Mouse (Mus musculus): Measurements from ENCODE around the gene Slc36a3. TPM values are rescaled to one million over a fixed set of nuclear protein-coding genes. Genes with fewer than 3 reads are reported as not detected.
A peak's percentile ranks its signal among the peaks of the same experiment; 100 is the strongest.

Slc36a3 gene
- total RNA-seq, 1 experiment from 2014 or later: 1.0 TPM

DNA sequence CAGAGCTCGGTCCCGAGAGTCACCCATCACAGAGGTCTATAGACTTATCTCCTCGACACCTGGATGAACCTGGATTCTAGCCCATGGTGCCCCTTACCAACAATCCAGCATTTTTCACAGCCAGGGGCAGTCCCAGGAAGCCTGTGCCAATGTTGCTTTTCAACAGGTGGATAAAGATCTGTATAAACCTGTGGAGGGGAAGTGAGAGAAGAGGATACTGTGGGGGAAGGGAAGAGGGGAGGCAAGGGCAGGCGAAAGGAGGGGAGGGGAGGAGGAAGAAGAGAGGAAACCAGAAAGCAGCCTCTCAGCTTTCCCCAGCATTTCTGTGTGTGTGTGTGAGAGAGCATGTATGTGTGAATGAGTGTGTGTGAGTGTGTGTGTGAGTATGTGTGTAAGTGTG lies 3.0 kb downstream of the Slc36a3 start:
- ATAC-seq (ENCODE audit: extremely low read depth, insufficient number of reproducible peaks, low FRiP score, poor library complexity, severe bottlenecking): no peak

DNA sequence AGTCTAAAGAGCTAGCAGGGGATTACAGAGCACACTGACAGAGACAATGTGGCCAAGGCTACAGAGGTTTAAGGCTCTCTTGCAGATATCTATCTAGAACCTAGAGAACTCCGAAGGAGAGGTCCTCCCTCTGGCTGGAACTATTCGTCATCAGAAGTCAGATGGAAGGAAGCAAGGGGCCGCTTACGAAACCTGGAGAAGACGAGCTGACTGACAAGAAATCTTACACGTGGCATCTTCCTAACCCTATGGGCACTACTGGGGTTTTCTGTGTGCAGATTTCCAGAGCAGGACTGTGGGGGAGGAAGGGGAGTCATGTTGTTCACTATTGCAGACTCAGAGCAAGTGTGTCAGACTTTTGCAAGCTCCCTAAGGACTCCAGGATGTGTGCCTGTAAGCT lies 4.1 kb downstream of the Slc36a3 start:
- ATAC-seq (ENCODE audit: extremely low read depth, insufficient number of reproducible peaks, low FRiP score, poor library complexity, severe bottlenecking): no peak

DNA sequence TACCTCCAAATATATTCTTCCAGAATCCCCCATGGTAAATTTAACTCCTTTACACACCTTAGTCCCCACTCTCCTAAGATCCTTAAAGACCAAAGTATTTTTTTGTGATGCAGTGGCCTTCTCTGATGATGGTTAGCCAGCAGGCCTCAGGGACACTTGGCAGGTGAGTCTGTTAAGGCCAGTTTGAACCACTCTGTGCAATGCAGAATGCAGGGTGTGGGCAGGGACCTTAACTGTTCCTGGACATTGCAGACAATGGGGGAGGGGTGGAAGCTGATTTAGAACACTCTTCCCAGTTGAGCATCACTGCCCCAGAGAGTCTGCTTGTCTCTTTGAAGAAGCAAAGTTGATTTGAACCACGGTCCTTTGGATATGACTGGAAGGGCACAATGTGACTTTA lies 4.7 kb downstream of the Slc36a3 start:
- no peak for ATAC-seq (ENCODE audit: extremely low read depth, insufficient number of reproducible peaks, low FRiP score, poor library complexity, severe bottlenecking)

DNA sequence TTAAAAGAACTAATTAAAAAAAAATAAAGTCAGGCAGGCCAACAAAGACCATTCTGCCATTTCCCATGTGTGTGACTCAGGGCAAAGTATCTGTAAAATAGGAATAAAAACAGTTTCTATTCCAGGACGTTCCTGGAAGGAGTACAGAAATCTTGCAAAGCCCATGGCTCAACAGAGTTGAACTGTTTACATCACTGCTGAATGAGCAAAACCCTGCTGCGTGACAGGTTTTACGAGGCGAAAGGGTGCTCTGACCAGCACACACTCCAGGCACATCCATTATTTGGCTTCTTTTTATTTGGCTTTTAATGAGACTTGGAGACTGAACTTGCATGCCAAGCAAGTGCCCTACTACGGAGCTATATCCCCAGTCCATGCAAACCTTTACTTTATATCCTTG lies 7.5 kb downstream of the Slc36a3 start:
- no peak for ATAC-seq (ENCODE audit: extremely low read depth, insufficient number of reproducible peaks, low FRiP score, poor library complexity, severe bottlenecking)

DNA sequence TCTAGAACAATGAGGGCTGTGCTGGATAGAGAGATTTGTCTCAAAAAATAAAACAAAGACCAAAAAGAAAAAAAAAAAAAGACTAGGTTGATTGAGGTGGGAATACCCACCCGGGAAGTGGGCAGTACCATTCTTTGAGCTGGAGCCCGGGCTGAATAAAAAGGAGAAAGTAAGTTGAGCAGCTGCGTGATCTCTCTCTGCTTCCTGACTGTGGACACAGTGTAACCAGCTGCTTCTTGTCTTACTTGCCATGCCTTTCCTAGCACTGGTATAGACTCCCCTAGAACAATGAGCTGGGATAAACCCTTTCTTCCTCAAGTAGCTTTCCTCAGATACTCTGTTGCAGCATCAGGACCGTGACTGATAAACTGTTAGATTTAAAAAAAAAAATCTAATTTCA lies 10.0 kb downstream of the Slc36a3 start:
- no peak for ATAC-seq (ENCODE audit: extremely low read depth, insufficient number of reproducible peaks, low FRiP score, poor library complexity, severe bottlenecking)

DNA sequence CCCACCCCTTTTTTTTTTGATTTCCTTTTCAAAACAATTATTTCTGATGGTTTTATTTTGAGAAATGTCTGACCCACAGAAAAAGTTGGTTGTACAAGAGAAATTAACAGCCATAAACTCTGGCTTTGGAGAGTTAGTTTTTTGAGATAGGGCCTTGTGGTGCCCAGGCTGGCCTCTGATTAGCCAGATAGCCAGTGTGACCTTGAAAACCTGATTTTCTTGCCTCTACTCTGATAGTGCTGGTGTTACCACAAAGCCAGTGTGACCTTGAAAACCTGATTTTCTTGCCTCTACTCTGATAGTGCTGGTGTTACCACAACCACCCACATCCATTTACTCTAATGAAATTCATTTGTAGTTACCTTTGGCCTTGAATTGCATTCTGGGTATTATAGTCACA lies 13.9 kb downstream of the Slc36a3 start:
- no peak for ATAC-seq (ENCODE audit: extremely low read depth, insufficient number of reproducible peaks, low FRiP score, poor library complexity, severe bottlenecking)

DNA sequence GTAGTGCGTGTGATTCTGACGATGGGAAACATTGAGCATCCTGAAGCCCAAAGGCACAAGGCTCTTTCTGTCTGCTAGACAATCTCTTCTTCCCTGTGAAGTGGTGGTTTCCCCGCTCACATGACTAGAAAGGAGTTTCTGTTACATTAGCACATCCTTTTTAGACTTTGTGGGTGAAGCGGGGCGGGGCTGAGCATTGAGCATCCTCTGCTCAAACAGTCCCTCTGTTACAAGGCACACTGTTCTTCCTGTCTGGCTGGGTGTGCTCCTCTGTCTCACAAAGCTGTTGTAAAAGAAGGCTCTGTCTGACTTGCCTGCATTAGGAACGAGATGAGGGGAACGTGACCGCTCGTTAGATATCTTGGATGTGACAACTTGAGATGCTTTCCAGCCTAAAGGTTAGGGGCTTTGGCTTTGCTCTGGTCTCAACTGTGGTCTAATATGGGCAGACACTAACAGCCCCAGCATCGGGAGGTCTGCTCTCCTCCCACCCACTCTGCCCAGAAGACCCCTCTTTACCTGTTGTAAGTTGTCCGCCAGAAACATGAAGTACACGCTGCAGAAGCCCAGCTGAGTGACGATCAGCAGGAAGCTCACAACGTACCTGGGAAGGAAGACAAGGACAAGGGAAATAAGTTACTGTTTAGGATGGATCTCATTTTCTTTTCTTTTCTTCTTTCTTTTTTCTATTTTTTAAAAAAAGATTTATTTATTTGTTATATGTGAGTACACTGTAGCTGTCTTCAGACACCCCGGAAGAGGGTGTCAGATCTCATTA lies 14.5 kb downstream of the Slc36a3 start:
- ATAC-seq (ENCODE audit: extremely low read depth, insufficient number of reproducible peaks, low FRiP score, poor library complexity, severe bottlenecking): peak; percentile 92

DNA sequence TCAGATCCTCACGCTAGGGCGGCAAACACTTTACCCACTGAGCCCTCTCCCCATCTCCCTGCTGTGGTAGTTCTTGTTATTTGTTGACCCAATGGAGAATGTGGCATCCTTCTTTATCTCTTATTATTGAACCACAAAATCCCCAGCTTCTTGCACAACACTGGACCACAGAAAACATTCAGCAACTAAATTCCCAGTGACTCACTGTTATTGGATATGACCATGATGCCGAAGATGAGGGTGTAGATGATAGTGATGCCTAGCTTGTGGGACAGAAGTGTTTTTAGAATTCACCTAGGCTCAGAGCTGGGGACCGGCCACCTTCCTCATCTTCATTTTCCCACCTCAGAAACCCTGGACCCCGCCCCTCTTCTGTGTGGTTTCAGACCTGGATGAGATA lies 16.6 kb downstream of the Slc36a3 start:
- no peak for ATAC-seq (ENCODE audit: extremely low read depth, insufficient number of reproducible peaks, low FRiP score, poor library complexity, severe bottlenecking)

DNA sequence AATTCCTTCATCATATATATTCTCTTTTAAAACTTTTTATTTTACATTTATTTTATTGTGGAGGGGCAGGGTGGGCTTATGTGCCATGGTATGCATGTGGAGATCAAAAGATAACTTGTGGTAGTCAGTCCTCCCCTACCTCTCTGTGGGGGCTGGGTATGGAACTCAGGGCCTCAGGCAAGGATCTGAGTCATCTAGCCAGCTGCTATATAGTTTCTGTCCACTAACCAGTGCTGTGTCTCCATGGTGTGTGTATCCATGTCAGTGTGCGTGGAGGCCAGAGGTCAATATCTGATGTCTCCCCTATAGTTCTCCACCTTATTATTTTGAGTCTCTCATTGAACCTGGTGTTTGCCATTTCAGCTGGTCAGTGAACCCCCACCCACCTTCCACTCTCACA lies 17.1 kb downstream of the Slc36a3 start:
- ATAC-seq (ENCODE audit: extremely low read depth, insufficient number of reproducible peaks, low FRiP score, poor library complexity, severe bottlenecking): no peak

- ATAC-seq (ENCODE audit: extremely low read depth, insufficient number of reproducible peaks, low FRiP score, poor library complexity, severe bottlenecking): no peak
Measured at GRCm38 (mm10) chr11:55133204-55133603, 18.3 kb downstream of the Slc36a3 start.

GRCm38 (mm10) chr11:55131946-55132345 lies 19.6 kb downstream of the Slc36a3 start:
- ATAC-seq (ENCODE audit: extremely low read depth, insufficient number of reproducible peaks, low FRiP score, poor library complexity, severe bottlenecking): no peak

GRCm38 (mm10) chr11:55131077-55131742 lies 20.3 kb downstream of the Slc36a3 start:
- peak; percentile 97 for ATAC-seq (ENCODE audit: extremely low read depth, insufficient number of reproducible peaks, low FRiP score, poor library complexity, severe bottlenecking)

DNA sequence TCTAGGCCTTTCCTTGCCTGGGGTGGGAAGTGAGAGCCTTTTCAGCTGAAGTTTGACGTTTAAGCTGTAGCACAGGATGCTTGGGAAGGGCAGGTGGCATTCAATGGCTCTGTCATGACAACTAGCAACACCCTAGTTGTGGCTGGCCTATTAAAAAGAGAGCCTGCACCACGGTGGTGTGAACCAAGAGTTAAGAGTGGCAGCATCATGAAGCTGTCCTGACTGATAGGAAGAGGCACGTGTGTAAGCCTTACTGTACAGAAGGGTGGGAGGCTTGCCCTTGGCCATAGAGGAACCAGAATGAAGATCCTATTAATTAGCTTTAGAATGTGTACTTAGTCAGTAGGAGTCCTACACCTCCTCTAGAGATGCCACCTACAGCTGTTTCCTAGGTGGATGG lies 23.1 kb downstream of the Slc36a3 start:
- no peak for ATAC-seq (ENCODE audit: extremely low read depth, insufficient number of reproducible peaks, low FRiP score, poor library complexity, severe bottlenecking)

- ATAC-seq (ENCODE audit: extremely low read depth, insufficient number of reproducible peaks, low FRiP score, poor library complexity, severe bottlenecking): no peak
Measured at GRCm38 (mm10) chr11:55127937-55128336, 23.6 kb downstream of the Slc36a3 start.

DNA sequence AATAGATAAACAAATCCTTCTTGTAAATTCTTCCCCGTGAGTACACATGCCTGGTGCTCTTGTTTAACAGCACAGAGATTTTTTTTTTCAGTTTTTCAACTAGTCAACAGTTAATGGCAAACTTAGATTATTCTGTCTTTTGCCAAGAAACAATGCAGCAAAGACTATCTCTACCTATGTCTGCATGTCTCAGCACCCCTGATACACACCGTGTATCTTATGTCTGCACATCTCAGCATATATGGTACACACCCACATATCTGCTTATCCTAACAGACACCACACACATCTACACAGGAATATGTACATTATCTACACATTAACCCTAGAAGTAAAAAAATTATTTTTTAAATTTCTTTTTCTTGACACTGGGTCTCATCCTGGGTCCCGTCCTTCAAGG lies 24.8 kb downstream of the Slc36a3 start:
- ATAC-seq (ENCODE audit: extremely low read depth, insufficient number of reproducible peaks, low FRiP score, poor library complexity, severe bottlenecking): no peak

DNA sequence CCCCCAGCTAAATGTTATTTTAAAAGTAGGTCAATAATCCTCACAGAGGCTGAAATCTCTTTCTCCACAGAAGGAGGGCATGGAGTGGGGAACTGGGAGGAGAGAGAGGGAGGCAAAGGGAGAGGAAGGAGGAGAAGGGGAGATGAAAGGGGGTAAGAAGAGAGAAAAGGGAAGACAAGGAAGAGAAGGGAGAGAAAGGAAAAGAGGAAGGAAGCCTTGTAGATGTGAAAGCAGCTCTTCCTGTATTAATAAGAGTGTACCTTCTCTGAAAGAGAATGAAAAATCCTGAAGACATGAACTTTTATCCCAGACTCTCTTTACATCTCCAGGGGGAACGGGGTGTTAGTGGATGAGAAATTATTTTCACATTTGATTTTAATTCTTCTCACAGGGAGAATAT lies 30.1 kb downstream of the Slc36a3 start:
- no peak for ATAC-seq (ENCODE audit: extremely low read depth, insufficient number of reproducible peaks, low FRiP score, poor library complexity, severe bottlenecking)

GRCm38 (mm10) chr11:55120821-55121271 lies 30.7 kb downstream of the Slc36a3 start:
- peak; percentile 38; the same call in 1 of the 2 replicates for ATAC-seq (ENCODE audit: extremely low read depth, insufficient number of reproducible peaks, low FRiP score, poor library complexity, severe bottlenecking)

- no peak for ATAC-seq (ENCODE audit: extremely low read depth, insufficient number of reproducible peaks, low FRiP score, poor library complexity, severe bottlenecking)
Measured at GRCm38 (mm10) chr11:55120279-55120678, 31.2 kb downstream of the Slc36a3 start.

- no peak for ATAC-seq (ENCODE audit: extremely low read depth, insufficient number of reproducible peaks, low FRiP score, poor library complexity, severe bottlenecking)
Measured at GRCm38 (mm10) chr11:55117031-55117430, 34.5 kb downstream of the Slc36a3 start.

- no peak for ATAC-seq (ENCODE audit: extremely low read depth, insufficient number of reproducible peaks, low FRiP score, poor library complexity, severe bottlenecking)
Measured at GRCm38 (mm10) chr11:55116004-55116403, 35.5 kb downstream of the Slc36a3 start.
